Mouse (Mus musculus) layer of hippocampus, postnatal 36 days (tissue): Measurements from ENCODE around the gene Chkb. TPM values are rescaled to one million over a fixed set of nuclear protein-coding genes. Genes with fewer than 3 reads are reported as not detected.
"Not testable (repeated sequence)": the region's sequence is repeated elsewhere in the genome, so short reads cannot be mapped to it uniquely, and the experiment has no call there.

Experiments
- DNase-seq, 2 experiments: peaks; one replicate each; pipeline ENCODE4 v3.0.0; 2022
- total RNA-seq, 2 experiments: library from RNA; stranded (reverse); gene quantifications; 2 replicates each; pipeline ENCODE4 v1.2.3; 2021

Chkb gene
- total RNA-seq, 2 experiments from 2014 or later, result 37.5 to 43.0 TPM

DNA sequence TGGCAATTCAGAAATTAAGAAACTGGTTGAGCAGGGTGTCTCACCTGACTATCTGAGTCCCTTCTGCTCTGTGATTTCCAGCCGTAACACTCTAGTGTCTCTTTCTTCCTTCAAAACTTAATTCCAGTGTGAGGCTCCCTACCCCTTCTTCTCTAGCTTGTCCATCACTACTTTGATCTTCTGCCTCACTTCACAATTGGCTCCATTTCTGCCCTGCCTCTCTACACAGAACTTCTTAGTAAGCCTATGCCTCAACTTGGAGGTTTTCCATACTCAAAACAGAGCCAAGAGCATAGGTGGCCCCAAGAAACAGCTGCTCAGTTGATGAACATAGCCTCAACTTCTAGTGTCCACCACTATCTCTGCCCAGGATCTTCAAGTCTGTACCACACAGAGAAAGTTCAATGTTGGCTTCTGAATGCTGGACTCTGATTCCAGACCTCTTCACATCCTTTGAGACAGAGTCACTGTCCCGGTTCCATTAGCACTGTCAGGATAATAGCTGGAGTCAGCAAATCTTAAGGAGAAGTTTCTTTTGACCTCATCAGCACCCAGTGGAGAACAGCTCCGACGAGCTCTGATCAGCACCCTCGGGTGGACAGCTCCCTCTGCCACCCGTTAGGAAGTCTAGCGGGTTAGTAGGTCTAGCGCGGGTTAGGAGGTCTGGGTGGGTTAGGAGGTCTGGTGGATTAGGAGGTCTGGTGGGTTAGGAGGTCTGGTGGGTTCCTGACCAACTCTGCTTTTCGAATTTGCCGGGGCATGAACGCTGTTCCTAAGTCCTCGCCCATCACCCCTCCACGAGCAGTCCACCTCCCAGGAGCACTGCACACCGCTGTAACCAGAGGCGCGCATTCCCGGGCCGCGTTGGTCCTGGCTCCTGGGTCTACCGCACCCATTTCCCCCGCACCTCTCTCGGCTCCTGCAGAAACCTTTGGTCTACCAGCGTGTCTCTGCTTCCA, 23.5 kb upstream of the Chkb start:
- no peak for DNase-seq

DNA sequence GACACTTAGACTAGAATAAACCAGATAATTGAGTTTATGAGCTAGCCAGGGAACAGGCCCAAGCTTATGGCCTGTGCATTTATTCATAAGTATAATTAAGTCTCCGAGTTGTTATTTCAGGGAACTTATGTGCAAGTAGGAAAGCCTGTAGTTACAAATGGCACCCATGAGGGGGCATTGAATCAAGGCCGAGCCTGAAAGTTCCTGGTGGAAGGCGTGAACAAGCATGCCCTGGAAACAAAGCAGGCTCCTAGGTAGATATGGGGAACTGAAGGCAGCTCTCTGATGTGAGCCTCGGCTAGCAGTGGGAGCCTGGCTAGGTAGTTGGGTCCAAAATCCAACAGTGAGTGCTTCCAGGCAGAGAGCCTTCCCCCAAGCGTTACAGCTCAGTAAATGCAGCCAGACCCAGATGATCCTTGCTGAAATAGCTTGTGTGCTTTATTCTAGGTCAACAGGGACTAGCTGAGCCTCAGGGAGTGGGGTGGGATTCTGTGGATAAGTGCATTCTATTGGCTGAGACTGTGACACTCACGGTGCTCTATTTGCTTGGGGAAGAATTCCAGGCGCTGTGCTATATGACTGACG, 12.9 kb upstream of the Chkb start:
- DNase-seq, result no peak

DNA sequence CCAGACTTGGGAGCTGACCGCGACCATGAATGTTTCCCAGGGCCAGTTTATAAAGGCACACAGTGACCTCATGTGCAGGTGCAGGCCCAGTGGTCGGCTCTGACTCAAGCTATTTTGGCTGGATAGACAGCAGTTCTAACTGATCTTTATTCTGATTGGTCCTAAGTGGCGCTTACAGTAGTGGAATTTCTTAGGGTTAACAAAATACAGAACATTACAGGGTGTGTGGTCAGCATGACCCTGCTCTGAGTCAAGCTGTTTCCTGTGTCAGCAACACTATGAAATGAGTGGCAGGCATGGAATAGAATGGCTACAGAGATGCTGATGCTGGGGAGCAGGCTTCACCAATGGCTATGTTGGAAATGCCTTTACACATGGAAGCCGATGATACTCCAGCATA, 6.2 kb upstream of the Chkb start:
- no peak for DNase-seq

DNA sequence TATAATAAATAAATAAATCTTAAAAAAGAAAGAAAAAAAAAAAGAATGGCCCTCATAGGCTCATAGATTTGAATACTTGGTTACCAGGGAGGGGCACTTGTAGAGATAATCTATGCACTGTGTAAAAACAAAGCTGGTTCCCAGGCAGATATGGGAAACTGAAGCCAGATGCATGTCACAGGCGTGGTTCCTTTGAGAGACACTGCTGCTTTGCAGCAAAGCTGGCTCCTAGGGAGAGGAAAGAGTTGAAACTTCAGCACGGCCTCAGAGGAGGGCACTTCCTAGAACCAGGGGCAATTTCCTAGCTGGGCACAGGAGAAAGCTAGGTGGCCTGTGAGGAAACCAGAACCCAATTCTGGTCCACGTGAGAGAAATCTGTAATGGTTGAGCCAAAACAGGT, 4.4 kb upstream of the Chkb start:
- no peak for DNase-seq

DNA sequence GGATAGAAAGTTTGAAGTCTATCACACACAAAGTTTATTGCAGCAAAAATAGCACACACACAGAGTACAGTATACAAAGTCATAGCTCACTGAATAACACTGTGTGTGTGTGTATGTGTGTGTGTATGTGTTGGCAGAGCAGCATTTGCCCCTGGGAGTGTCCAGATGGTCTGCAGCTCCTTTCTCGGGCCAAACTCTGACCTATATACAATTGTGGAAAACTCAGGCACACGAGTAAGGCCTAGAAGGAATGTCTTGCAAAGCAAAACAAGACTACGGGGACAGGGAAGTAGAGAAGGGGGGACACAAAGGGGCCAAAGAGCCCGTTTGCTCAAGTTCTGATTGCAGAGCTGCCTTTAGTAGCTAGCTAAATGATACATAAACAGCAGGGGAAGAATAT, 3.2 kb upstream of the Chkb start:
- DNase-seq, result no peak

DNA sequence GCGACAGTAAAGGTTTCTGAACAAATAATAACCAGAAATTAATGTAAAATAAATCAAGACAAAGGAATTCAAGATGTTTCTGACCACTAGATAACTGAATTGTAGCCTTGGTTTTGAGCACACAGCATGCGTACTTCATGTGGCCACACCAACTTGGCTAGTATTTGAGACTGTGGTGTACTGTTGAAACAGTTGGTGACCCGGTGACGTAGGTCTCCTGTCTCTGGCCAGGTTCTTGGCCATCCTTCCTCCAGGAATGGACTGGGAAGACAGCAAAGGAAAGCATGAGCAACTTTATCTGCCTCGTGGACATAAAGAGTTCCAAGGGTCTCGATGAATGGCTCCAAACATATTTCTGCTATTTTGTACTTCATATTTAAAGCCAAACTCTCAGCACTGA, 2.1 kb upstream of the Chkb start:
- DNase-seq, result no peak

DNA sequence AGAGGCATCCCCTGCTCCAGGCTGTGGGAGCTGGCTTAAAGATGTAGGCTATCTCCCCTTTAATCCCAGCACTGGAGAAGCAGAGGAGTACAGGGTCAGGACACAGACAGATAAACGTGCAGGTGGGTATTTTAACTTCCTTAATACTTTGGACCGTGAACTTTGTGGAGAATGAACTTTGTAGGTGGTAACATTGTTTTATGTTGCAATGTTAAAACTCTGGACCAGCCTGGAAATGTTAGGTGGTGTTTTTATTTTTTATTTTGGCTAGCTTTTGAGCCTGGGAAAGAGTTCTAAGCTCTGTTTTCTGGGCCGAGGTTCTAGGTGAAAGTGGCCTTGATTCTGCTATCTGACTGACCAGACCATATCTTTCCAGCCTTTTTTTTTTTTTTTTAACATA, 1.6 kb upstream of the Chkb start:
- no peak for DNase-seq

DNA sequence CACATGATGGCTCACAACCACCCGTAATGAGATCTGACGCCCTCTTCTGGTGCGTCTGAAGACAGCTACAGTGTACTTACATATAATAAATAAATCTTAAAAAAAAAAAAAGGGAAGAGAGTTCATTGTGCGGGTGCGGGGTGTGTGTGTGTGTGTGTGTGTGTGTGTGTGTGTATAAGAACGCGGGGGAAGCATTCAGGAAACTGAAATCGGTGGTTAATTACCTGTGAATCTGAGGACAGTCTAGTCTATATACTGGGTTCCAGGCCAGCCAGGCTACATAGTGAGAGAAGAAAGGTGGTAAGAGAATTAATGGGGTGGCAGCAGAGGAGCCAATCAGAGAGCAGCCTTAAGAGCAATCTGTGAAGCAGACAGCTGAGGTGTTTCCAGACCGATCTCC, 1.1 kb upstream of the Chkb start:
- DNase-seq, result not testable (repeated sequence)

DNA sequence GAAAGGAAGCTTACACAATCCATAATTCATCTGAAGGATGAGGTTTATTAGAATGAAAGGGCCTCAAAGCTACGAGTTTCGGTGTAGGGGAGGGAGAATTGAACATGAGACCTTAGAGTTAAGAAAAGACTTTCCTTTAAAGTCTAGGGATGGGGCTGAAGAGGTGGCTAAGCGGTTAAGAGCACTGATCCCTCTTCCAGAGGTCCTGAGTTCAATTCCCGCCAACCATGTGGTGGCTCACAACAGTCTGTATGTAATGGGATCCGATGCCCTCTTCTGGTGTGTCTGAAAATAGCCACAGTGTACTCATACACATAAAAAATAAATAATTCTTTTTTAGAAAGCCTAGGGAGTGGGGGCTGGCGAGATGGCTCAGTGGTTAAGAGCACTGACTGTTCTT, 633 bp upstream of the Chkb start:
- DNase-seq, result no peak

DNA sequence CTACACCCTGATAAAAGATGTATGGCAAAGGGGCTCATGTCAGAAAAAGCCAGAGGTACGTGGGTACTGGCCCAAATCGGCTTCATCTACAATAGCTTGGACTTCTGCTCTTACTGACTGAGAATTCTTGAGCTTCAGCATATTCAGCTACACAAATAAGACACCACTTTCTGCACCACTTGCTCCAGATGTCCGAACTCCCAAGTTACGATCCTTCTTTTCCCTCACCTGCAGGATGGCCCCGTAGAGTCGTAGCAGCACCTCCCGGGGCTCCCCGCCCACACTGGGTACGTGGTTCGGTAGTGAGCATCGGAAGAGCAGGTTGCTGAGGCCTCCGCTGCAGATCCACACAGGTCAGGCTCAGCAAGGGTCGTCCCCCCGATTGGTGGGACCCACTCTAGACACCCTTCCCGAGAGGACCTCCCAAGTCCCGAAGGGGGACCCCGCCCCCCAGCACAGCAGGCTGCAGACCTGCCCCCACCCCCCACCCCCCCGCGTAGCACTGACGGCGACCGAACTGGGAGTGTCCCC, 822 bp downstream of the Chkb start:
- DNase-seq, result no peak

DNA sequence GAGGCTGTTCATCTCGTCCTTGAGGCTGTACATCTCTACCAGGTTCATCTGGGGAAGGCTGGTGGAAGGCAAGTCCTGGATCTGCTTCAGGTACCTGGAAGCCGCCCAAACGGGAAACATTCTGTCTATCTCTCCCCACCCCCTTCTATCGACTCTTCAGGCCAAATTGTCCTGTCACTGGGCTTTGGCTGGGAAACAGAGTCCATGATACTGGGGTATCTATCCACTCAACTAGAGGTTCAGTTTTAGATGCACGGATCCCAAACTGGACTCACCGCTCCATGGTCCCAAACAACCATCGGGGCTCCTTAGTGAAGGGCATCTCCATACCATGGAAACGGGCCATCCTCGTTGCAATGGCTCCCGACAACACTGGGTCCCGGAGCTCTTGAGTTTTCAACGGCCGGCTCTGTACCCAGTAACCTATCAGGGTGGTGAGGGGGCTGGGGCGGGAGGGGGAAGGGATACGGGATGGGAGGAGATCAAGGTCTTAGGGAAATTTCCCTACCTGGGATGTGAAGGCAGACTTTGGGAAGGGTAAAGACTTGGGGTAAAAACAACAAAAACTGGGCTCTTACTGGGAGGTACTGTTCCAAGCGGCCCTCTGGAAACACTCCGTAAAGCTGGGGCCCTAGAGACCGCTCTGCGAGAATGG, 1.4 kb downstream of the Chkb start:
- DNase-seq, result no peak

DNA sequence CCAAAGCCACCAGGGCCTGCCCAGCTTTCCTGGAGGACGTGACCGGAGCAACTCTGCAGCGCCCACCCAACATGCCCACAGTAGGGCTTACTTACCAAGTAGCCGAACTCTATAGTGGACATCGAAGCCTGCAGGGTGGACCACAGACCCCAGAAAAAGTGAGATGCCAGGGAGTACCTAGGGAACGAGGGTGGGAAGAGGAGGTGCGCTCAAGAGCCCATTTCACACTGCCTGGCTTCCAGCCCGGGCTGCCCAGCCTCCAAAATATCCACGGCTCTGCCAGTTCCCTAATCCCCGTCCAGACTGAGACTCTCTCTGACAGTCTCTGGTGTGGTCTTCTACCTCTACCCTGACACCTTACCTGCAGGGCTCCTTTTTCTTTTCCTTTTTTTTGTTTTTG, 3.0 kb downstream of the Chkb start:
- DNase-seq, result no peak

DNA sequence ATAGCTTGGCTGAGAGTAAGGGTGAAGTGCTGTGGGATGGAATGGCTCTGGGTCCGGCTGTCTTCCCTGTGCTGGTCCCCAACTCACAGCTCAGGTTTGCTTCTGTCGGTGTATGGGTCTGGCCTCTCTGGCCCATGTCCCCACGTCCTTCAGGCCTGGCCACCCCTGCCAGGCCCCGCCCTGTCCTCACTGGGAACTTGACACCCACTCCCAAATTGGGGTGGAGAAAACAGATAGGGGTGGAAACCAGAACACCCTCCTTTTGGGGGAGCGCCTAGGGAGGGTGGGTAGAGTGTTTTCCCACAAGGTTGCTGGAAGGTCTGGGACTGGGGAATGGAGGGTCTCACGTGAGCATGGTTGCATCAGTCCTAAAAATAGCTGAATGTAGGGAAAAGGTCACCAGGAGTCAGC, 4.0 kb downstream of the Chkb start, which contains the start of gene Cpt1b:
Gene Cpt1b (minus strand): TSS at position 153 of the 411 bp plus-strand sequence.
- DNase-seq, result no peak

DNA sequence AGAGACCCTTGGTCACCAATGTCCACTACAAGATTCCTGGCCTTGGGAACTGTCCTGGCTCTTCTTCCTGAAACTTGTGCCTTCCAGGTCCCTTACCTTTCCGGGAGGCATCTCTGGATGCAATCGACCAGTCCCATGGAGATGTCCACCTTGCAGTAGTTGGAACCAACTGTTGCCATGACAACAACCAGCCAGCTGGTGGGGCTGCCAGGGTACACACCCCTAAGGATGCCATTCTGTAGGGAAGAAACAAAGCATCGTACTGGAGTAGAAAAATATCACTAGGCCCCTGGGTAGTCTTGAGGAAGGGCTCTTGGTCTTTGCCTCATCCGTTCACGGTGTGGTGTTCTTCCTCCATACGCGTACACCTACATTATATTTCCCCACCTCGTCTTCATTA, 5.1 kb downstream of the Chkb start:
- no peak for DNase-seq

DNA sequence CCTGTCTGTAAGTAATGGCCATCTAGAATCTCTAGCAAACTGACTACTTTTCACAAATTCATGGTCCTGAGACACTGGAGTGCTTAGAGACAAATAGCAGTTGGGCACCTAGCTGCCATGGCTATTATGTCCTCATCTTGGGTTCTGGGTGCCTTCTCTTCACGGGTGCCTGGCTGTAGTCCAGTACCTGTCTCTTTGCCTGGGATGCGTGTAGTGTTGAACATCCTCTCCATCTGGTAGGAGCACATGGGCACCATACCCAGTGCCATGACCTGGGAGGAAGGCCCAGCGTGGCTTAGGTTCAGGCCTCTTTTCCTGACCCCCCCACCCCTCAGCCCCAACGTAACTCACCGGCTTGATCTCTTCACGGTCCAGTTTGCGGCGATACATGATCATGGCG, 7.8 kb downstream of the Chkb start:
- DNase-seq, result no peak

DNA sequence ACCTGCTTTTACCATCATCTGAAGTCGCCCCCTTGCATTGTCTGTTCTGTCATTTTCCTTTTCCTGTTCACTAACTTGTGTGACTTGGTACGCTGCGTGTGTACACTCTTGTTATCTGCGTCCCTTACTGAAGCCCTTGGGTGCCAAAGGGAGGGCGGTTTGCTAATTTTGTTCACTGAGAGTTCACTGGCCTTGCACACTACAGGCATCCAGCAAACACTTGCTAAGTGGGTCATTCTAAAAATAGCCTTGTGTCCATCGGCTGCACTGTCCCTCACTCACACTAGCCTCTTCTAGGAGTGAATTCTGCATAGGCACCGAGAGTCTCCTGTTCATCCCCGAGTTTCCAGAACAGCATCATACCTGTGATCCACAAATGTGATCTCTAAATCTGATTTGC, 14.4 kb downstream of the Chkb start:
- no peak for DNase-seq

DNA sequence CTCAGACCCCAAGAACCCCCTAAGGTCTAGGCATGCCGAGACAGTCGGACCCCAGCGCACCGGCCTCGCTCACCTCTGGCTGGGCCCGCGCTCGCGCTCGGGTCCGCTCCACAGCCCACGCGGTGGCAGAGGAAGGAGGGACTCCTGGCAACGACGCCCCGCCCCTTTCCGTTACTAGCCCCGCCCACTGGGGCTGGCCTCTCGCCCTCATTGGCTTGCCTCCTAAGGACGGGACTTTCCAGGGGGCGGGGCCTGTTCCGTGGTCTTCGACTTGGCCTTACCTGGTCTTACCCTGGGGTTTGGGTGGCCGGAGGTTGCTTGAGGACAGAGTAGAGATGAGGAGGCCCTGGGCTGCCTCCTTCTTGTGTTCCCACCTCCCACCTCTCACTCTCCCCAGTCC, 19.6 kb downstream of the Chkb start, which contains the start of gene Syce3:
Gene Syce3 (minus strand): TSS at position 386 of the 400 bp plus-strand sequence.
- DNase-seq, result no peak

DNA sequence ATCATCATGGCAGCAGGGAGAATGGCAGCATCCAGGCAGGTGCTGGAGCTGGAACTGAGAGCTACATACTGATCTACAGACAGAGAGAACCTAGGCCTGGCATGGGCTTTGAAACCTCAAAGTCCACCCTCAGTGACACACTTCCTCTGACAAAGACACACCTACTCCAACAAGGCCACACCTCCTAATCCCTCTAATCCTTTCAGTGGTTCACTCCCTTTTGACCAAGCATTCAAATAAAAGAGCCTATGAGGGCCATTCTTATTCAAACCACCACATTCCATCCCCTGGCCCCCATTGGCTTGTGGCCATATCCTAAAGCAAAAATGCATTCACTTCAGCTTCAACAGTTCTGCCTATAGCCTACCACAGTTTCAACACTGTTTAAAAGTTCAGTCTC, 23.0 kb downstream of the Chkb start:
- DNase-seq, result no peak

DNA sequence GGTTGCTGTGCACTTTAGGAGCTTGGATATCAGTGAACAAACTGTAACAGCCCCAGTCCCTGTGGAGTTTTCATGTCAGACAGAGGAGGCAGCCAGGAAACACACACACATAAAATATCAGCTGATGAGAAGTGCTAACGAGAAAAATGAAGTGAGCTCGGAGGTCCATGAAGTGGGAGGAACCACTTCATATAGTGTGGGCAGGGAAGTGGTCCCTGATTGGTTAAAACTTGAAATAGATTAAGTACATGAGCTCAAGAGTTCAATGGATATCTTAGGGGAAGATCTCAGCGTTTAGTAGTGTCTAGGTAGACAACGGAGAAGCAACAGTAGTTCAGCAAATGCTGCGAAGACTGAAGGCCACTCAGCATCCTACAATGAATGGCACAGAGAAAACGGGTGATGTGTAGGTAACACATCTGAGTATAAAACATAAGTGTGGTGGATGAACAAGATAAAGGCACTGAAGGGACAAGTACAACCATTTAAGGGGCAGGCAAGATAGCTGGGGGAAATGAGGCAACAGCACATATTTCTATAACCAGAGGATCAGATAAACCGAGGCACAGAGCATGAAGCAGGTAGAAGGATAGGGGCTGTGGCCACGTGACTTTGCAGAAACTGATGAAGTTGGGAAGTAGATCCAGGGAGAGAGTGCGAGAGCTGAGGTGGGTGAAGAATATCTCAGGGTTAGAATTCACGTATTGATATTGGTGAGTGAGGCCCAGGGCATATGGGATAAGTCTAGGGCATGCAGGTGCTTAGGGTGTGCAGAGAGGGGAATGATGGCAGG, 24.7 kb downstream of the Chkb start:
- no peak for DNase-seq

DNA sequence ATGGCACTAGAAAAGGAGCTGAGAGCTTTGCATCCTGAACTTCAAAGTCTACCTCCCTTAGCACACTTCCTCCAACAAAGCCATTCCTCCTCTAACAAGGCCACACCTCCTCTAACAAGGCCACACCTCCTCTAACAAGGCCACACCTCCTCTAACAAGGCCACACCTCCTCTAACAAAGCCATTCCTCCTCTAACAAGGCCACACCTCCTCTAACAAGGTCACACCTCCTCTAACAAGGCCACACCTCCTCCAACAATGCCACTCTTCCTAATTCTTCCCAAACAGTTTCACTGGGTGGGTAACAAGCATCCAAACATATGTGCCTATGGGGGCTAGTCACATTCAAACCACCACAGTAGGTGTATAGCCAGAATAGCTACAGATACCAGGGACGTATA, 27.2 kb downstream of the Chkb start:
- no peak for DNase-seq

DNA sequence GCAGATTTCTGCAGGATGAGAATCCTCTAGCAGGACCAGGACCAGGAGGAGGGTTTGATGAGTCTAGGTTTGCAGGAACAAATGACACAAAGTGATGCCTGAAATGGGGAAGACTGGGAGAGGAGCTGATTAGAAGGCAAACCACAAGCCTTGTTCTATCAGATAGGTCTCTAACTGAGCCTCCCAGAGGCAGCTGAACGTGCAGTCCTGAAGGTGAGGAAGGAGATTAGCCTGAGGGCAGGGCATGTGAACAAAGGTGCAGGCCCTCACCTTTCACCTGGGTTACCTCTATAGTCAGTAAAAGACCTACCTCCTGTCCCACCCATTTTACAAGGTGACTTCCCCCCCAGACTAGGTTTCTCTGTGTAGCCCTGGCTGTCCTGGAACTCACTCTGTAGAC, 30.0 kb downstream of the Chkb start:
- DNase-seq, result no peak

DNA sequence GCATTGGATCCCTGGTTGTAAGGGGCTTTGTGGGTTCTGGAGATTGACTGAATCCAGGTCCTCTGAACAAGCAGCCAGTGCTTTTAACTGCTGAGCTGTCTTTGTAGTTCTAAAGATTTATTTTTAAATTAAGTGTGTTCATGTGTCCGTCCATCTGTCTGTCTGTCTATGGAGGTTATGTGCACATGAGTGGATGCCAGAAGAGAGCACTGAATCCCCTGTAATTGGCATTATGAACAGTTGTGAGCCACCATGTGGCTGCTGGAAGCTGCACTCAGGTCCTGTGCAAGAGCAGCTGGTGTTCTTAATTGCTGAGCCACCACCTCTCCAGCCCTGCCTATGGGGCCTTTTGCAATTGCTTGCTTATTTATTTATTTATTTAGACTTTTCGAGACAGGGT, 31.6 kb downstream of the Chkb start:
- DNase-seq, result no peak
